Mouse (Mus musculus) MEL (cell line): ENCODE results near the gene Pgs1. TPM values are rescaled to one million over a fixed set of nuclear protein-coding genes. Genes with fewer than 3 reads are reported as not detected.
A peak's percentile ranks its signal among the peaks of the same experiment; 100 is the strongest.

Source experiments
- DNase-seq: peaks from one replicate; pipeline ENCODE4 v3.0.0; 2011; ENCODE audit warnings: low read depth, low spot score
- H3K27ac ChIP-seq: 2 replicates; pipeline ENCODE4 v1.5.1; 2012; ENCODE audit warnings: low read depth, mild to moderate bottlenecking, control low read depth, low read length, moderate library complexity; ENCODE audit not compliant: control insufficient read depth
- H3K27me3 ChIP-seq, 2 experiments: fragments of 150-350 bp in 1 of 2; sonication (generic) in 1 of 2; 2 replicates each; pipeline ENCODE4 v1.6.1; 2012; ENCODE audit warnings: low read length in 2 of 2, mild to moderate bottlenecking in 2 of 2, improper control_type of control experiment in 1 of 2, moderate library complexity in 1 of 2; ENCODE audit not compliant: insufficient read depth in 2 of 2, control insufficient read depth in 1 of 2
- H3K36me3 ChIP-seq, 2 experiments: 2 replicates each; pipeline ENCODE4 v1.6.1; 2012 to 2014; ENCODE audit warnings: low read length in 2 of 2, improper control_type of control experiment in 1 of 2, inconsistent platforms in 1 of 2, mild to moderate bottlenecking in 1 of 2; ENCODE audit not compliant: insufficient read depth in 2 of 2, control insufficient read depth in 1 of 2
- H3K4me1 ChIP-seq, 2 experiments: fragments of 150-350 bp in 1 of 2; sonication (generic) in 1 of 2; 2 replicates each; pipeline ENCODE4 v1.6.1; 2012; ENCODE audit warnings: low read length in 2 of 2, improper control_type of control experiment in 1 of 2, mild to moderate bottlenecking in 1 of 2; ENCODE audit not compliant: insufficient read depth in 2 of 2, control insufficient read depth in 1 of 2
- H3K4me3 ChIP-seq, 2 experiments: fragments of 150-350 bp in 1 of 2; sonication (generic) in 1 of 2; 2 replicates each; pipeline ENCODE4 v1.5.1; 2012; ENCODE audit warnings: low read depth in 2 of 2, low read length in 2 of 2, mild to moderate bottlenecking in 2 of 2, moderate library complexity in 2 of 2, control low read depth in 1 of 2, improper control_type of control experiment in 1 of 2; ENCODE audit not compliant: control insufficient read depth in 1 of 2, insufficient read depth in 1 of 2
- H3K79me2 ChIP-seq: 2 replicates; pipeline ENCODE4 v1.6.1; 2012; ENCODE audit warnings: mild to moderate bottlenecking, low read length, moderate library complexity; ENCODE audit not compliant: control insufficient read depth, poor library complexity, insufficient read depth
- H3K9ac ChIP-seq: 2 replicates; pipeline ENCODE4 v1.6.1; 2012; ENCODE audit warnings: low read depth, mild to moderate bottlenecking, control low read depth, low read length, moderate library complexity; ENCODE audit not compliant: control insufficient read depth, poor library complexity, severe bottlenecking
- H3K9me3 ChIP-seq: fragments of 150-350 bp; sonication (generic); replicated peaks from 2 replicates; pipeline ENCODE4 v1.6.1; 2012; ENCODE audit warnings: mild to moderate bottlenecking, low read length, improper control_type of control experiment, moderate library complexity; ENCODE audit not compliant: insufficient read depth
- CTCF ChIP-seq, 3 experiments: IDR thresholded peaks in 2 of 3; conservative IDR thresholded peaks in 1 of 3; 2 replicates each; pipeline ENCODE4 v1.5.1; 2011 to 2012; ENCODE audit warnings: low read length in 3 of 3, low read depth in 2 of 3, mild to moderate bottlenecking in 2 of 3, improper control_type of control experiment in 1 of 3, inconsistent platforms in 1 of 3, mixed read lengths in 1 of 3, moderate library complexity in 1 of 3; ENCODE audit not compliant: control insufficient read depth in 1 of 3, insufficient read depth in 1 of 3, poor library complexity in 1 of 3, severe bottlenecking in 1 of 3
- ELF1 ChIP-seq: IDR thresholded peaks from 2 replicates; pipeline ENCODE4 v1.6.1; 2014; ENCODE audit warnings: low read depth, mild to moderate bottlenecking, inconsistent platforms, low read length, improper control_type of control experiment, moderate library complexity
- EP300 ChIP-seq, 2 experiments: IDR thresholded peaks; 2 replicates each; pipeline ENCODE4 v1.6.1; 2011; ENCODE audit warnings: improper control_type of control experiment in 2 of 2, low read length in 2 of 2, low read depth in 1 of 2, mild to moderate bottlenecking in 1 of 2
- ETS1 ChIP-seq: IDR thresholded peaks from 2 replicates; pipeline ENCODE4 v1.6.1; 2012; ENCODE audit warnings: low read depth, mild to moderate bottlenecking, inconsistent platforms, low read length, improper control_type of control experiment, moderate library complexity
- MAZ ChIP-seq: IDR thresholded peaks from 2 replicates; pipeline ENCODE4 v1.6.1; 2012; ENCODE audit warnings: low read depth, mild to moderate bottlenecking, inconsistent platforms, low read length, improper control_type of control experiment
- MEF2A ChIP-seq: IDR thresholded peaks from 2 replicates; pipeline ENCODE4 v1.6.1; 2014; ENCODE audit warnings: low read depth, mild to moderate bottlenecking, inconsistent platforms, low read length, improper control_type of control experiment; ENCODE audit not compliant: poor library complexity, insufficient replicate concordance, severe bottlenecking; ENCODE audit errors: extremely low read depth
- MXI1 ChIP-seq: IDR thresholded peaks from 2 replicates; pipeline ENCODE4 v1.6.1; 2011; ENCODE audit warnings: mild to moderate bottlenecking, low read depth, low read length, improper control_type of control experiment
- MYB ChIP-seq: IDR thresholded peaks from 2 replicates; pipeline ENCODE4 v1.6.1; 2011; ENCODE audit warnings: mild to moderate bottlenecking, low read depth, low read length, improper control_type of control experiment
- NELFE ChIP-seq: IDR thresholded peaks from 2 replicates; pipeline ENCODE4 v1.6.1; 2011; ENCODE audit warnings: low read depth, low read length, improper control_type of control experiment
- NRF1 ChIP-seq: IDR thresholded peaks from 2 replicates; pipeline ENCODE4 v1.6.1; 2014; ENCODE audit warnings: low read depth, mild to moderate bottlenecking, inconsistent platforms, low read length, improper control_type of control experiment, moderate library complexity; ENCODE audit not compliant: poor library complexity, insufficient read depth, severe bottlenecking
- POLR2A ChIP-seq, 2 experiments: IDR thresholded peaks; 2 replicates each; pipeline ENCODE4 v1.6.1; 2011 to 2012; ENCODE audit warnings: low read length in 2 of 2, mild to moderate bottlenecking in 2 of 2, control low read depth in 1 of 2, improper control_type of control experiment in 1 of 2, low read depth in 1 of 2, moderate library complexity in 1 of 2; ENCODE audit not compliant: control insufficient read depth in 1 of 2, insufficient read depth in 1 of 2, poor library complexity in 1 of 2
- RAD21 ChIP-seq: IDR thresholded peaks from 2 replicates; pipeline ENCODE4 v1.6.1; 2011; ENCODE audit warnings: mild to moderate bottlenecking, low read depth, low read length, improper control_type of control experiment
- SIN3A ChIP-seq: IDR thresholded peaks from 2 replicates; pipeline ENCODE4 v1.6.1; 2012; ENCODE audit warnings: low read length, improper control_type of control experiment, inconsistent platforms
- SMC3 ChIP-seq: IDR thresholded peaks from 2 replicates; pipeline ENCODE4 v1.6.1; 2011; ENCODE audit warnings: low read depth, low read length, improper control_type of control experiment
- TCF12 ChIP-seq: IDR thresholded peaks from 2 replicates; pipeline ENCODE4 v1.6.1; 2014; ENCODE audit warnings: low read depth, mild to moderate bottlenecking, inconsistent platforms, low read length, improper control_type of control experiment, moderate library complexity
- USF2 ChIP-seq, 2 experiments: IDR thresholded peaks; 2 replicates each; pipeline ENCODE4 v1.6.1; 2011 to 2012; ENCODE audit warnings: improper control_type of control experiment in 2 of 2, low read length in 2 of 2, borderline replicate concordance in 1 of 2, inconsistent platforms in 1 of 2, low read depth in 1 of 2, mild to moderate bottlenecking in 1 of 2; ENCODE audit not compliant: insufficient read depth in 1 of 2
- polyA plus RNA-seq, 2 experiments: library from polyadenylated mRNA; stranded (reverse) in 1 of 2; unstranded in 1 of 2; fragments of >175 nt in 1 of 2; fragments of >200 nt in 1 of 2; gene quantifications; 2 replicates each; pipeline versions ENCODE4 v1.2.1 to v1.2.4; 2012; ENCODE audit warnings: low replicate concordance in 2 of 2, low read depth in 1 of 2; ENCODE audit not compliant: insufficient read length in 2 of 2, insufficient read depth in 1 of 2, missing spikeins in 1 of 2
- total RNA-seq: library from RNA; depleted of rRNA; stranded (reverse); fragments of 300-350 nt; gene quantifications from 2 replicates; pipeline ENCODE4 v1.2.3, GENCODE M21; 2012

Gene Pgs1
- total and polyA plus RNA-seq, 3 experiments: 48.6 to 61.6 TPM; not detected in 1

DNA sequence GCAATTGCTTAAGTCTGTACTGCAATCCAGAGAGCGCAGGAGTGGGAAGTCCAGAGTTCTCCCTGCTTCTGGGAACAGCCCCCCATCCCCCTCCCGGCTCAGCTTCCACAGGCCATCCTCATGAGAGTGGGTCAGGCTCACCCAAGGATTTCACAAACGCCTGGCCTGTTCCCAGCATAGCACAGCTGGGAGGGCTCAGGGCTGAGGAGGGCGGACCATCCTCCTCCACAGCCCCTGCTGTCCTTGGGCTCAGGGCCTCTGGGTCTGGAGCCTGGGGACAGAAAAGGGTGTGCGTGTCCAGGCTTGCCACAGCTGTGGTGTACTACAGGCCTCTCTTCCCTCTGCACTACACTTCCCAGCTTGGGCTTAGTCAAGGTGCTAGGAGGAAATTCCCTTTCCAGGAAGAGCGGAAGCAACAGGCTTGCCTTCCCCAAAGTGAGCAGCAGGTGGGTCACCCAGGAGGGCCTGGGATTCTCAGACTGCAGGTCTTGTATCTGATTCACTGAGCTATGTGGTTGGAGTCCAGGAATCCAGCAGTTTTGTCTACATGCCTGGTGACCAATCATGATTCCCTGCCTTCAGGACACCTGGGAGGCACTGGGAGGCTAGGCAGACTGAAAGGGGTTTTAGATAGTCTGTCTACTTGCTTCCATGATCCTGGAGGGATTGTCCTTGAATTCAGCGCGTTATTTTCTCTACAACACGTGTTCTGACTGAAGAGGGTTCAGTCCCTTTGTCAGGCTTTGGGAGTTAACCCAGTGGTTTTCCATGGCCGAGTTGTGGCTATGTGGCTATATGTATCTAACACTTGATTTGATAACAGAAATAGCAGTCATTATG, 23.6 kb upstream of the Pgs1 start:
- peaks cover 0 to 3% of the 10 kb centered on the region in 2 experiments; a peak in 1 of 4 replicates for H3K36me3 ChIP-seq
- H3K79me2 ChIP-seq: no peaks in the 10 kb centered on the region
- no peak overlapping the region for H3K9ac ChIP-seq

DNA sequence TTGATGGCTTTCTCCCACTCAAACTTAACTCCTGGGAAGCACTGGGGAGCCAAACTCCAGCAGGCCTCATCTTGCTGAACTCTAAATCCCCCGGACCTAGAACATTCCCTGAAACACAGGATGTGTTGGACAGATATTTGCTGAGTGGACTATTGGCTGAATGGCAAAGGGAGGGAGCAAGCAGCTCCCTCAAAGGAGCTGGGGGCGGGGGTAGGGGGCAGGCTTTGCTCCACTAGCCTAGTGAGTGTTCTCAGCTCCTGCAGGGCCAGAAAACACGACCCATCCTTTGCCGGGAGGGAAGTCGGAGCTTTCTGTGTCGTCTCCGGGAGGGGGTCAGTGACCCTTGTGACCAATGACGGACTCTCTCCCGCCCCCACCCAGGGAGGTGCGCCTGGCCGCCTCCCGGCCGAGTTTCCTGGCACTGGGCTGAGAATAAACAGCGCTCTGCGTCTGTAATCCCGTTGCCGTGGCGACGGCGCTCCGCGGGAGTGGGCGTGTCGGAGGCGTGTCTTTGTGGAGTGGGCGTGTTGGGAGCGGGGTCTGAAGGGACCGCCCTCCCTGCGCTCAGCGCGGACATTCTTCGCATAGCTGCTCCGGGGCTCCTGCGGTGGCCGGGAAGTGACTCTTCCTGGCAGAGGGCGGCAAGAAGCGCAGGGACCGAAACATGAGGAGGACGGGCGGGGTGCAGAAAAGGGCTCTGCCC, 22.9 kb upstream of the Pgs1 start:
- Histone ChIP-seq H3K4me1 (peaks cover 0 to 4% of the 10 kb centered on the region in 2 experiments; a peak in 1 of 4 replicates), H3K79me2 (no peaks in the 10 kb centered on the region), H3K27me3 (peaks cover 7% of the 10 kb centered on the region in 2 experiments), H3K9me3 (no peaks in the 10 kb centered on the region), H3K9ac (peak overlapping the region; percentile 44), H3K27ac (no peak overlapping the region), H3K4me3 (peak overlapping the region; percentile 42 to 52), H3K36me3 (peaks cover 0 to 3% of the 10 kb centered on the region in 2 experiments; a peak in 1 of 4 replicates)
- TF ChIP-seq TCF12: no peak
- peak; percentile 76 for TF ChIP-seq SIN3A
- peak; percentile 81 for TF ChIP-seq ELF1
- no peak for TF ChIP-seq SMC3
- TF ChIP-seq NRF1: 0 out of 2 replicates have a peak, but pooled peaks have one; percentile 11
- peak; percentile 88 for TF ChIP-seq MXI1
- TF ChIP-seq MAZ: no peak; the same call in 1 of the 2 replicates
- TF ChIP-seq POLR2A (IDR thresholded peaks at IDR 0.05; ENCODE audit: control insufficient read depth in 1 of 2, insufficient read depth in 1 of 2, low read depth in 1 of 2, low read length in 2 of 2, poor library complexity in 1 of 2): peak in 1 of 2 experiments; percentile 31; a peak in 1 of 4 replicates
- TF ChIP-seq USF2 (IDR thresholded peaks at IDR 0.05; ENCODE audit: borderline replicate concordance in 1 of 2, insufficient read depth in 1 of 2, low read depth in 1 of 2, low read length in 2 of 2): no peak
- no peak for TF ChIP-seq MYB
- DNase-seq: peak; percentile 93

More for the DNA sequence above, 23.6 kb upstream of the Pgs1 start:
- Histone ChIP-seq H3K9me3 (no peaks in the 10 kb centered on the region), H3K27me3 (peaks cover 7% of the 10 kb centered on the region in 2 experiments), H3K4me3 (no peak overlapping the region), H3K27ac (no peak overlapping the region), H3K4me1 (peaks cover 0 to 4% of the 10 kb centered on the region in 2 experiments; a peak in 1 of 4 replicates)
- DNase-seq: no peak
- TF ChIP-seq NELFE (no peak), EP300 (IDR thresholded peaks at IDR 0.05; ENCODE audit: low read depth in 1 of 2, low read length in 2 of 2) (no peak), MYB (no peak), MEF2A (no peak), SMC3 (no peak), ETS1 (no peak), RAD21 (no peak), CTCF (IDR thresholded peaks at IDR 0.05 in 2 of 3, conservative IDR thresholded peaks at IDR 0.05 in 1 of 3; ENCODE audit: control insufficient read depth in 1 of 3, insufficient read depth in 1 of 3, low read depth in 2 of 3, low read length in 3 of 3, poor library complexity in 1 of 3, severe bottlenecking in 1 of 3) (no peak)
